Mouse (Mus musculus): ENCODE measurements at regions not wholly inside any gene's neighbourhood (a gene's known extent, or its start where the extent isn't known, plus 50 kb on each side); places are given as distances from the start of the nearest gene placed in this dataset.
A peak's percentile ranks its signal among the peaks of the same experiment; 100 is the strongest.

- H3K27me3 ChIP-seq (ENCODE audit: control insufficient read depth, insufficient read depth, low read length), result no peaks in the 10 kb centered on the region
- H3K36me3 ChIP-seq (ENCODE audit: control insufficient read depth, insufficient read depth, low read length), result no peaks in the 10 kb centered on the region
- H3K79me2 ChIP-seq (replicated peaks; ENCODE audit: control insufficient read depth, insufficient read depth, low read length), result no peaks in the 10 kb centered on the region
- DNase-seq, result no peak
- TF ChIP-seq EP300 (IDR thresholded peaks at IDR 0.05; ENCODE audit: insufficient read depth, low read depth, low read length) (no peak), CTCF (IDR thresholded peaks at IDR 0.05) (no peak), POLR2A (IDR thresholded peaks at IDR 0.05; ENCODE audit: insufficient read depth, low read depth, low read length) (no peak)
- H3K27ac ChIP-seq, result peak overlapping the region; percentile 13; the same call in 1 of the 2 replicates
- no peak overlapping the region for H3K9ac ChIP-seq (ENCODE audit: low read depth, low read length)
- intact Hi-C loops (cut with DNase I), result no loop called here
- H3K4me3 ChIP-seq, result no peak overlapping the region
- H3K4me1 ChIP-seq (ENCODE audit: control insufficient read depth, insufficient read depth, low read length), result peaks cover 3% of the 10 kb centered on the region; the same call in 1 of the 2 replicates
- 22% methylated on average over 7 of the region's 7 CpGs for WGBS
These were observed 697.3 kb downstream of the Cypt12 start for GRCm38 (mm10) chr3:18645481-18645880.

GRCm38 (mm10) chr3:18645927-18646326, 697.7 kb downstream of the Cypt12 start:
- no peak overlapping the region for H3K4me3 ChIP-seq
- no peaks in the 10 kb centered on the region for H3K79me2 ChIP-seq (replicated peaks; ENCODE audit: control insufficient read depth, insufficient read depth, low read length)
- H3K27me3 ChIP-seq (ENCODE audit: control insufficient read depth, insufficient read depth, low read length), result no peaks in the 10 kb centered on the region
- WGBS, result 76% methylated on average over 7 of the region's 7 CpGs
- H3K27ac ChIP-seq, result no peak overlapping the region
- intact Hi-C loops (cut with DNase I), result no loop called here
- H3K9ac ChIP-seq (ENCODE audit: low read depth, low read length), result no peak overlapping the region
- peaks cover 3% of the 10 kb centered on the region; the same call in 1 of the 2 replicates for H3K4me1 ChIP-seq (ENCODE audit: control insufficient read depth, insufficient read depth, low read length)
- H3K36me3 ChIP-seq (ENCODE audit: control insufficient read depth, insufficient read depth, low read length), result no peaks in the 10 kb centered on the region
- no peak for DNase-seq
- no peak for TF ChIP-seq EP300 (IDR thresholded peaks at IDR 0.05; ENCODE audit: insufficient read depth, low read depth, low read length)
- TF ChIP-seq CTCF (IDR thresholded peaks at IDR 0.05), result no peak
- TF ChIP-seq POLR2A (IDR thresholded peaks at IDR 0.05; ENCODE audit: insufficient read depth, low read depth, low read length), result no peak

- intact Hi-C loops (cut with DNase I), result no loop called here
- 76% methylated on average over 1 of the region's 1 CpGs for WGBS
- Histone ChIP-seq H3K4me1 (ENCODE audit: control insufficient read depth, insufficient read depth, low read length) (no peaks in the 10 kb centered on the region), H3K27me3 (ENCODE audit: control insufficient read depth, insufficient read depth, low read length) (no peaks in the 10 kb centered on the region), H3K4me3 (no peak overlapping the region), H3K9ac (ENCODE audit: low read depth, low read length) (no peak overlapping the region), H3K79me2 (replicated peaks; ENCODE audit: control insufficient read depth, insufficient read depth, low read length) (no peaks in the 10 kb centered on the region), H3K36me3 (ENCODE audit: control insufficient read depth, insufficient read depth, low read length) (no peaks in the 10 kb centered on the region), H3K27ac (no peak overlapping the region)
- DNase-seq, result no peak
- no peak for TF ChIP-seq POLR2A (IDR thresholded peaks at IDR 0.05; ENCODE audit: insufficient read depth, low read depth, low read length)
- no peak for TF ChIP-seq CTCF (IDR thresholded peaks at IDR 0.05)
- TF ChIP-seq EP300 (IDR thresholded peaks at IDR 0.05; ENCODE audit: insufficient read depth, low read depth, low read length), result no peak
These were observed 705.3 kb downstream of the Cypt12 start for GRCm38 (mm10) chr3:18653557-18653956.

- 78% methylated on average over 2 of the region's 2 CpGs for WGBS
- H3K4me1 ChIP-seq (ENCODE audit: control insufficient read depth, insufficient read depth, low read length), result no peaks in the 10 kb centered on the region
- H3K27me3 ChIP-seq (ENCODE audit: control insufficient read depth, insufficient read depth, low read length), result no peaks in the 10 kb centered on the region
- H3K27ac ChIP-seq, result no peak overlapping the region
- DNase-seq, result no peak
- no peak overlapping the region for H3K4me3 ChIP-seq
- H3K9ac ChIP-seq (ENCODE audit: low read depth, low read length), result no peak overlapping the region
- no peaks in the 10 kb centered on the region for H3K36me3 ChIP-seq (ENCODE audit: control insufficient read depth, insufficient read depth, low read length)
- intact Hi-C loops (cut with DNase I), result no loop called here
- H3K79me2 ChIP-seq (replicated peaks; ENCODE audit: control insufficient read depth, insufficient read depth, low read length), result no peaks in the 10 kb centered on the region
- no peak for TF ChIP-seq EP300 (IDR thresholded peaks at IDR 0.05; ENCODE audit: insufficient read depth, low read depth, low read length)
- no peak for TF ChIP-seq POLR2A (IDR thresholded peaks at IDR 0.05; ENCODE audit: insufficient read depth, low read depth, low read length)
- TF ChIP-seq CTCF (IDR thresholded peaks at IDR 0.05), result no peak
These were observed 717.5 kb downstream of the Cypt12 start for GRCm38 (mm10) chr3:18665738-18666137.

- intact Hi-C loops (cut with DNase I), result no loop called here
- 84% methylated on average over 4 of the region's 4 CpGs for WGBS
- no peak overlapping the region for H3K4me3 ChIP-seq
- H3K27ac ChIP-seq, result no peak overlapping the region
- H3K4me1 ChIP-seq (ENCODE audit: control insufficient read depth, insufficient read depth, low read length), result no peaks in the 10 kb centered on the region
- TF ChIP-seq EP300 (IDR thresholded peaks at IDR 0.05; ENCODE audit: insufficient read depth, low read depth, low read length) (no peak), CTCF (IDR thresholded peaks at IDR 0.05) (no peak), POLR2A (IDR thresholded peaks at IDR 0.05; ENCODE audit: insufficient read depth, low read depth, low read length) (no peak)
- H3K79me2 ChIP-seq (replicated peaks; ENCODE audit: control insufficient read depth, insufficient read depth, low read length), result no peaks in the 10 kb centered on the region
- DNase-seq, result no peak
- H3K36me3 ChIP-seq (ENCODE audit: control insufficient read depth, insufficient read depth, low read length), result no peaks in the 10 kb centered on the region
- H3K27me3 ChIP-seq (ENCODE audit: control insufficient read depth, insufficient read depth, low read length), result no peaks in the 10 kb centered on the region
- H3K9ac ChIP-seq (ENCODE audit: low read depth, low read length), result no peak overlapping the region
These were observed 719.5 kb downstream of the Cypt12 start for GRCm38 (mm10) chr3:18667726-18668125.

- no peaks in the 10 kb centered on the region for H3K79me2 ChIP-seq (replicated peaks; ENCODE audit: control insufficient read depth, insufficient read depth, low read length)
- TF ChIP-seq CTCF (IDR thresholded peaks at IDR 0.05), result no peak
- TF ChIP-seq EP300 (IDR thresholded peaks at IDR 0.05; ENCODE audit: insufficient read depth, low read depth, low read length), result no peak
- no peak for TF ChIP-seq POLR2A (IDR thresholded peaks at IDR 0.05; ENCODE audit: insufficient read depth, low read depth, low read length)
- H3K4me1 ChIP-seq (ENCODE audit: control insufficient read depth, insufficient read depth, low read length), result no peaks in the 10 kb centered on the region
- no peaks in the 10 kb centered on the region for H3K36me3 ChIP-seq (ENCODE audit: control insufficient read depth, insufficient read depth, low read length)
- intact Hi-C loops (cut with DNase I), result no loop called here
- DNase-seq, result no peak
- WGBS, result 77% methylated on average over 3 of the region's 3 CpGs
- H3K4me3 ChIP-seq, result no peak overlapping the region
- H3K27ac ChIP-seq, result no peak overlapping the region
- H3K27me3 ChIP-seq (ENCODE audit: control insufficient read depth, insufficient read depth, low read length), result no peaks in the 10 kb centered on the region
- no peak overlapping the region for H3K9ac ChIP-seq (ENCODE audit: low read depth, low read length)
These were observed 720.7 kb downstream of the Cypt12 start for GRCm38 (mm10) chr3:18668936-18669335.
